Mouse (Mus musculus): ENCODE measurements around the gene Crat. TPM values are rescaled to one million over a fixed set of nuclear protein-coding genes. Genes with fewer than 3 reads are reported as not detected.

Gene Crat
- total RNA-seq, 2 experiments from 2014 or later = 50.9 to 51.6 TPM

DNA sequence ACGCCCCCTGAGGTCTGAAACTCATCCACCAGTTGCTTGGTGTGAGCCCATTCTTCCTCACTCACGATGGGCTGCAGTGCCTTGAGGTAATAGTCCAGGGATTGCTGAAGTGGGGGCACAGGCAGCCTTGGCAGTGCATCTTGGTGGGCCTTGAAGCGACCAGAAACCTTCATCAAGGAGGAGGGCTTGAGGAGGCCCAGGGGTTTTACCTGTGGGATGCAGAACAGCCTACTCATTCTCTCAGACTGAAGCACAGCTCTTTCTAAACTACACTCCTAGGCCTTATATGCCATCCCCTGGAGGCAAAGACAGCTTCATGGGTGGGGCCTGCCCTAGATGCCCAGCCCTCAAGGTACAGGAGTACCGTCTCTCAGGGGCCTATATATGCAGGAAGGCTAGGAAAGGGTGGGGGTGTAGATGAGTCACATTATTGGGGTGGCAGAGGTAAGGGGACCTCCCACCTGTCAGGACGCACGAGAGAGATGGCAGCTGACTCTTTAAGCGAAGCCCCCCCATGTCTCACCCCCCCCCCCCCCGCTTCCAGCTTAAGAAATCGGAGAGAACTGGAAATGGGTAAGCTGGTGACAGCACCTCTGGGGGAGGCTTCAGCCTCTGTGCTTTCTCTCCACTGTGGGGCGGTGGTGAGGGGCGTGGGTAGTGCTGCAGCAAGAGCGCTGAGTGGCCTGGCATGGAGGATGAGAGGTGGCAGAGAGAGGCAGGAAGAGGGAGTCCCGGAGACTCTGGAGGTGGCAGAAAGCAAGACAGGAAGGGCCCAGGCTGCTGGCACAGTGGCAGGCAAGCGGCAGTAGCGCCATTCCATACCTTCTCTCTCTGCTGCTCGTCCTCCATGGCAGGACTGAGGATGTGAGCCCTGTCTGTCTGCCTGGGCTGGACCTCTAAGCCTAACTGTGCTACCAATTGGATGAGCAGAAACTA is 2.3 kb downstream of the Crat start:
- DNase-seq (ENCODE audit: low spot score in 2 of 2) = peak; percentile 55 to 62
- peak; percentile 48 for TF ChIP-seq CTCF (conservative IDR thresholded peaks at IDR 0.05)
- Histone ChIP-seq H3K27ac (peak overlapping the region; percentile 98), H3K4me3 (peak overlapping the region; percentile 93)

DNA sequence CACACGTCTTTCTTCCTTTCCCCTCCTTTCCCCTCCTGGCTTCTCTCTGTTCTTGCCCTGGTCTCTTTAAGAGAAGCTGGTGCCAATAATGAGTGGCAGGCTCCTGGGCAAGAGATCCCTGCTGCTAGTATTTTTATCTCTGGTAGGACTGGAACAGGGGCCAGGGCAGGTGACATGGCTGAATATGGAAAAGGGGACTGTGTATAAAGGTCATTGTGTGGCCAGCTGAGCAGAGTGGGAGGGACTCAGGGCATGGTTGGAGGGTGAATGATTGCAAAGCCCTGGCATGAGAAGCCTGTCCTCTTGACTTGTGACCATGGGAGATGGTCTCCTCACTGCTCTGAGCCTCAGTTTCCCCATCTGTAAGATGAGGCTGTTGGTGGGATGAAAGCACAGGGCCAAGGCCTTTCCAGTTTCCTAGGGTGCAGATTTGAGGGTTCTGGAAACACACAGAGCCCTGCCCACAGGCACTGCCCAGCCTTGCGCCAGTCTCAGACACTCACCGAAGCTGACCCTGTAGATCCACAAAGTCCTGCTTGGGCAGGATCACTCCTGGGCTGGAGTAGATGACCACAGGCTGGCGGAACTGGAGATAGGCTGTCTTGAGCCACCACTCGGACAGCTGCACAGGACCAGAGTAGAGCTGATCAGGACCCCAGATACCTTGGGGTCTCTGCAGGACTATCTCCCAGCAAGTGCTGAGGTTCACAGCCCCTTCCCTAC is 6.0 kb downstream of the Crat start:
- DNase-seq (ENCODE audit: low spot score in 2 of 2) = no peak
- Histone ChIP-seq H3K27ac (no peak overlapping the region), H3K4me3 (no peak overlapping the region)
- TF ChIP-seq CTCF (conservative IDR thresholded peaks at IDR 0.05) = no peak

DNA sequence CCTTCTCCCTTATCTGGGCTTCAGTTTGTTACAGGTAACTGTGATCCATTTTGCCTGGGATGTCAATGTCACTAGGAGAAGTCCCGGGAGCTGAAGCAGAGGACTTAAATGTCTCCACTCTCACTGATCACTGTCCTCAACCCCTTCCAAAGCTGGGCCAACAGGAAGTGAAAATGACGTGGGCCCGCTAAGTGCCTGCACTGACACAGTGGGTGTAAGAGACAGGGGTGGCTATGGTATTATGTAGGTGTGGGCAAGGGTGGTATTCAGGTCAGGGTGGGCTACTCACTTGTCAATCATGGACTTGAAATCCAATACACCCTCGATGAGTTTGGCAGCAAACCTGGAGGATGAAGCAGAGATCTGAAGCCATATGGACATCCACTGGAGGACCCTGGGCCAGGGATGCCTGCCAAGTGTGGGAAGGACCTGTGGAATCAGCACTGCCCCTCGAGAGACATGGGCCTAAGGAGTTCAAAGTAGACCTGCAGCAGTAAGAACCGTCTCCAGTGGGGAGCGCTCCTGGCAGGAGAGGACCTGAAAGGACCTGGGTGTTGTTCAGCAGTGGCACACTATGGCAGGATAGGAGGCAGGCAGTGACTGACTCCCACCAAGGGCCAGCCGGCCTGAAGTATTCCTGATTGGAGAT is 7.0 kb downstream of the Crat start:
- Histone ChIP-seq H3K27ac (no peak overlapping the region), H3K4me3 (no peak overlapping the region)
- TF ChIP-seq CTCF (conservative IDR thresholded peaks at IDR 0.05) = no peak
- DNase-seq (ENCODE audit: low spot score in 2 of 2) = no peak

DNA sequence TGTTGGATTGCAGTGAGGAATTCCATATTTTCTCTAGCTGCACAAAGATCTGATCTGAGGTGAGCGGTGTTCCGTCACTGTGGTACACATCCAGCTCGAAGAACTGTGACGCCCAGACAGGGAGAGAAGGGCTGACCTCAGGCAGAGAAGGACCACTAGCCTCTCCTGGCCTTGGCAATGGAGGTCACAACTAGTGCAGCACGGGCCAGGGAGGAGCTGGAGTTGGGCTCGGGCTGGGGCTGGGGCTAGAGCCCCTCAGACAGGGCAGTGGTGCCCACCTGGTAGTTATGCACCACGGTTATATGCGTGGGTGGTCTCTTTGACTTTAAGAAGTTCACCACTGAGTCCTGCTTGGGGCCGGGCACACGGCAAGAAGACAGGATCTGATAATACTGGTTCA is 7.8 kb downstream of the Crat start:
- Histone ChIP-seq H3K4me3 (no peak overlapping the region), H3K27ac (no peak overlapping the region)
- TF ChIP-seq CTCF (conservative IDR thresholded peaks at IDR 0.05) = no peak
- no peak for DNase-seq (ENCODE audit: low spot score in 2 of 2)

DNA sequence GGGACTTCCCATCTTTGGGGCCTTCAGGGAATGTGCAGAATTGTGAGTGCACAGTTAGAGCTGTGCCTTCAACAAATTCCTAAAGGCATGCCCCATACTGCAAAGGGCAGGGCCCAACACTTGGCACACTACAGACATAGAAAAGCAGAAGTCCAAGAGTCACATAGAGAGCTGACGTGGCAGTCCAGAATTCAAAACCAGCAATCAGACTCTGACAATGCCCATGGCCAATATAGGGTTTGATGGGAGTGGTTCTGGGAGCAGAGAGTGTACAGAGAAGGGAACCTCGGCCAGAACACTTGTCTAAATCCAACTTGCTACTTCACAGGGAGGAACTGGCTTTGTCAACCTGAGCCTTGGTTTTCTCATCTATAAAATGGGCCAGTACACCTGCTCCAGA is 8.4 kb downstream of the Crat start:
- no peak for TF ChIP-seq CTCF (conservative IDR thresholded peaks at IDR 0.05)
- no peak overlapping the region for H3K4me3 ChIP-seq
- DNase-seq (ENCODE audit: low spot score in 2 of 2) = no peak

DNA sequence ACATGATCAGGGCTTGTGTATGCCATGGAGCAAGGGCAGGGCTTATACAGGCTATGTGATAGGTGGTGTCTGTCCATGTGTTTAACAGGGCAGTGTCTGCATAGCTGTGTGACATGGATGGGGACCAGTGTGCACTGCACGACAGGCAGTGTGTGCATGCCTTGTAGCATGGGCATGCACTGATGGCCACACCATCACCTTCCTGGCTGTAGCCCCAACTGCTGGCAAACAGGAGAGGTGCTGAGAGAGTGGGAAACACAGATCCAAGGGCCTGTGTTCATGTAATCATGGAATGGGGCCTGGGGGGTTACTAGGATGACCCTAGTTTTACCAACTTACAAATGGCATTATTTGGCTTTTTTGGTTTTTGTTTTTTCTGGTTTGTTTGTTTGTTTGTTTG is 11.7 kb downstream of the Crat start:
- no peak for DNase-seq (ENCODE audit: low spot score in 2 of 2)
- no peak overlapping the region for H3K27ac ChIP-seq
- peak; percentile 66 for TF ChIP-seq CTCF (conservative IDR thresholded peaks at IDR 0.05)
- no peak overlapping the region for H3K4me3 ChIP-seq

More for the DNA sequence above, 8.4 kb downstream of the Crat start:
- peak overlapping the region; percentile 28; the same call in 1 of the 2 replicates for H3K27ac ChIP-seq

DNA sequence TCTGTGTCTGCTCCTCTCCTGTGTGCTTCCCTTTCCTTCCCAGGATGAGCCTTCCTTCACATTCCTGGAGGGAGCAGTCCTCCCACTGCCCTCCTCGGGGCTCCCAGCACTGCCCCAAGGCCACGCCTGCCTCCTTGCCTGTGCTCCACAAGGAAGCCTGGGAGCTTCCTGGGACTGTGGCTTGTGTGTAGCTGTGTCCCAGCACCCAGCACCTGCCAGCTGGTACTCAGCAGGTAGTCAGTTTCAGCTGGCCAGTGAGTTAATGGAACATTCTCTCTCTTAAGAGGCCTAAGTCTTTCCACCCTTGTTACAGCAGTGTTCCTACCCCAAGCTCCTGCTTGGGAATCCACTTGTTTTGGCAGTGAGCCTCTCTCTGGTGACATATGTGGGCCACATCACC is 12.8 kb downstream of the Crat start:
- Histone ChIP-seq H3K4me3 (no peak overlapping the region), H3K27ac (peak overlapping the region; percentile 57; the same call in 1 of the 2 replicates)
- DNase-seq (ENCODE audit: low spot score in 2 of 2) = no peak
- no peak for TF ChIP-seq CTCF (conservative IDR thresholded peaks at IDR 0.05)

DNA sequence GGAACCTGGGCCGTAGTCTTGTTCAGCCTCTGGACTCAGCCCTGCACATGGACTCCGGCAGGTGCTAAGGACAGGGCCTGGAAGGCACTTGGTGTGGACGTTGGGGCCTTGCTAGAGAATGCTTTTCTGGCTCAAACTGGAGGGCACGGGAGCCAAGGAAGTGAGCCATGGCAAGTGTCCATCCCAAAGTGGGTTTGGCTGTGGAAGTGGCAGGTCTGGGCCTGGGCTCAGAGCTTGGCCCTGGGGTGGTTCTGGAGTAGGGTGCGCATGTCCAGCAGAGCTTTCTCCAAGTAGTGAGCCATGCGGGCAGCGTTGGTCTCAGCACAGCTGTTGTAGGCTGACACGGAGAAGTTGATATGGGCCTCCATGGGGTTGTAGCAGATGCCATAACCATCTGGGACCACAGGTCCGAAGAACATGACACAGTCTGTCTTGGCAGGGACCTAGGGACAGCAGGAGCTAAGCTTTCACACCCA is 13.2 kb downstream of the Crat start:
- Histone ChIP-seq H3K27ac (peak overlapping the region; percentile 57; the same call in 1 of the 2 replicates), H3K4me3 (no peak overlapping the region)
- DNase-seq (ENCODE audit: low spot score in 2 of 2) = no peak
- no peak for TF ChIP-seq CTCF (conservative IDR thresholded peaks at IDR 0.05)

DNA sequence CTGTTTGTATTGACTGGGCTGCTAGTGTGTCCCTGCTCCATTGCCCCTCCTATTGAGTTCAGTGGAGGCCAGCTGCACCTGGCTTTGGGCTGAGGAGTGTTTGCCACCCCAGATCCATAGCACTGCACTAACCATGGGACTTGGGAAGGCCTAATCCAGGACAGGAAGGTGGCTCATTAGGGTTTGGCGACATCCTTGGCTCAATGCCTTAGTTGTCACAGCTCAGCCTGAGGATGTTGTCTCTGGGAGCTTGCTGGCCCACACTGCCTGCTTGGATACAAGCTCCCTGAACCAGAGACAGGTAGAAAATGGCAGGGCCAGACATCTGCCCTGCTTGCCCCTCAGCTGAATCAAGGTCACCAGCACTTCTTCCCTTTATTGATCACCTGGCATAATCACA is 14.0 kb downstream of the Crat start:
- peak overlapping the region; percentile 57; the same call in 1 of the 2 replicates for H3K27ac ChIP-seq
- no peak for TF ChIP-seq CTCF (conservative IDR thresholded peaks at IDR 0.05)
- no peak for DNase-seq (ENCODE audit: low spot score in 2 of 2)
- no peak overlapping the region for H3K4me3 ChIP-seq

DNA sequence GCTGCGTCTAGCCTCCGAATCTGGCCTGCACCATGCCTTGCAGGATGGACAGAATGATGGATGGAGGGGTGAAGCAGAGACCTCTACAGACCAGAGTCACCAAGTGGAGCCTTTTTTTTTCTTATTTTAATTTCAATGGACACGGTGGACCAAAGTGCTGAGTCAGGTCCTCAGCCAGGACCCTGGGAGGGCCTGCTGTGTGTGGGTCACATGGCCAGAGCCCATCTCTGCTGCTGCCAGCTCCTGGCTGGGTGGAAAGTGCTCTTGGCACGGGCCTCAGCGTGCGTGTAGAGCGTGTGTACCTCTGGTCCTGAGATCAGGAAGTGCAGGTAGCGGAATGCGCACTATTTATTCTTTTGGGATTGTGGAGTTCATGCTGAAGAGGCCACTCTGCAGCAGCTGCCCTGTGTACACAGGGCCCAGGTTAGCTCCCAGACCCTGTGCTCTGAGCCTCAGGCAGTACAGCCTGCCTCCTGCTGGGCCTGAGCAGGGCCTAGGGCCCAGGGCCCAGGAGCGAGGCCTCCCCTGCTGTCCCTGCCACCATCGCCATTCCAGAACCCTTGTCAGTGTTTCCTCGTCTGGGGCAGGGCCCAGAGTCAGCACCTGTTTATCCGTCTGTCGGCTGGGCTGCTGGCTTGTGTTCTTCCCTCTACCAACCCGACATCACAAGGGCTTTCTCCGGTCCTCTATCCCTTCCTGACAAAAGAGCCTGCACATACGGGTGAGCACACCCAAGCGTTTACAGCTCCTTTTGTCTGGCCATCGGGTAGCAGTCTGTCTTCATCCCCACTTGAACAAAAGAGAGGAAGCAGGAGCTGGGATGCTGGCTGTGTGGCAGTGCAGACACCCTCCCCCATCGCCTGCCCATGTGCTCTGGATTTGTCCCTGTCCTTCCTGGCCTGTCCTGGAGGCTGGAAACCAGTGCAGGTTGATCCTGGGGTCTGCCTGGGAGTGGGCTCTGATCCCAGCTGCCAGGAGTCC is 16.1 kb downstream of the Crat start:
- no peak overlapping the region for H3K4me3 ChIP-seq
- H3K27ac ChIP-seq = peak overlapping the region; percentile 77
- no peak for TF ChIP-seq CTCF (conservative IDR thresholded peaks at IDR 0.05)
- DNase-seq (ENCODE audit: low spot score in 2 of 2) = no peak

DNA sequence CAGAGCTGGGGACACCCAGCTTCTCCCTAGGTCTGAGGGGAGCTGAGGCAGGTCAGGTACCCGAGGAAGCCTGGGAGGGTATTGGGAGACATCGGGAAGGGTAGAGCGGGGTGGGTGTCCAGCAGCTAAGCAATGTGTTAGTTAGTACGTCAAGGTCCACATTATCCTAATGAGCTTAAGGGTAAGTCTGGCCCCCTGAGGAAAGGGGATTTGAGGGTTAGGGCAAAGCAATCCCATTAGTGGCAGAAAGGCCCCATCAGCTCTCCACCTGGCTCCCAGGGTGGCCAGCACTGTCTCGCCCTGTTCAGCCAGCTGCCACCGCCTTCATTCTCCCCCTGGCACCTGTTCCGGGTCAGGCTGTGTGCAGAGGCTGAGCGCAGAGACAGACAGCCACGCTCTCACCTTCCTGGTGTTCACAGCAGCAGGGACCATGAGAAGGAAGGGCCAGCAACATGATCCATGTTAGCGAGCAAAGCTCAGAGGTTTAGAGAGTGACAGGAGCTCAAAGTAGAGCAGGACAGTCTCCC is 17.6 kb downstream of the Crat start:
- TF ChIP-seq CTCF (conservative IDR thresholded peaks at IDR 0.05) = no peak
- Histone ChIP-seq H3K4me3 (no peak overlapping the region), H3K27ac (no peak overlapping the region)
- no peak for DNase-seq (ENCODE audit: low spot score in 2 of 2)
